Mouse (Mus musculus): Measurements from ENCODE around the gene Etv3. TPM values are rescaled to one million over a fixed set of nuclear protein-coding genes. Genes with fewer than 3 reads are reported as not detected.

Etv3 gene
- total and polyA plus RNA-seq, 2 experiments from 2014 or later: 7.9 to 9.8 TPM

DNA sequence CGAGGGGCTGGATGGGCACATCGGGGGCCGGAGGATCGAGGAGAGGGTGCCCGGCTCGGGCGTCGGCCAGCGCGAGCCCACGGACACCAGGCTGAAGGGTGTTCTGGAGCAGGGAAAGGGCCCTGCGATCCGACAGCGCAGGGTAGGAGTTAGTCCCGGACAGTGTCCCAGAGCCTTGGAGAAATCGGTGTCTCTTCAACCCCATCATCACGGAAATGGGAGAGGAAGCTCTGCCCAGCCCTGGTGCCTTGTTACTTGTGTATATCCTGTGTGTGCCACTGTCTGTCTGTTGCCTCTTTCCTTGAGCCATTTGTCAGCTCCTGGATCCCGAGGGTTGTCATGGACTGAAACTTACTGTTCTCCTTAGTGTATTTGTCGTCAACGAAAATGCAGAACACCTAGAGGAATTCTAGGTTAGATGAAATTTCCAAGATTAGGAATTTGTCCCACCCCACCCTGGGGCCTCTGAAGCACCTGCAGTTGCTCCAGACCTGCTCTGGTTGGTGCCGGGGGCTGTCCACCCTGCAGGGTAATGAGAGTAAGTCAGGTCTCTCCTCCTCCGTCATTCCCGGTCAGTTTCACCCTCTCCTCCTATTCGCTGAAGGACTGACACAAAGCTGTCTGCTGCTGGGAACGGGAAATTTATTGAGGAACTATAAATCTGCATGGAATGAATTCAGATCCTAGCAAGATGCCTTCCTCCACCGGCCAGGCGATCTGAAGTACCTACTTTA, 797 bp downstream of the Etv3 start:
- WGBS: 7% methylated on average over 27 of the region's 27 CpGs

GRCm38 (mm10) chr3:87527139-87527538, 1.9 kb downstream of the Etv3 start:
- Histone ChIP-seq H3K36me3 (ENCODE audit: insufficient read depth, low read length) (peaks cover 30% of the 10 kb centered on the region), H3K4me2 (ENCODE audit: low read depth, low read length, poor library complexity, severe bottlenecking) (no peak overlapping the region), H3K4me3 (ENCODE audit: low read depth, low read length) (no peak overlapping the region), H3K27ac (ENCODE audit: low read depth, low read length) (no peak overlapping the region), H3K9ac (replicated peaks; ENCODE audit: low read length, poor library complexity, severe bottlenecking) (no peak overlapping the region), H3K27me3 (ENCODE audit: insufficient read depth, low read length) (no peaks in the 10 kb centered on the region), H3K9me3 (ENCODE audit: low read length) (no peaks in the 10 kb centered on the region), H3K4me1 (ENCODE audit: insufficient read depth, low read length) (no peaks in the 10 kb centered on the region)
- WGBS: 89% methylated on average over 12 of the region's 12 CpGs
- no peak for TF ChIP-seq CTCF (IDR thresholded peaks at IDR 0.05)
- DNase-seq (ENCODE audit: low spot score): no peak
- ATAC-seq (ENCODE audit: low FRiP score): no peak

More for the DNA sequence above, 797 bp downstream of the Etv3 start:
- no peaks in the 10 kb centered on the region for H3K4me1 ChIP-seq (ENCODE audit: insufficient read depth, low read length)
- H3K27me3 ChIP-seq (ENCODE audit: insufficient read depth, low read length): no peaks in the 10 kb centered on the region
- peaks cover 28% of the 10 kb centered on the region for H3K36me3 ChIP-seq (ENCODE audit: insufficient read depth, low read length)
- peak overlapping the region; percentile 86 for H3K4me3 ChIP-seq (ENCODE audit: low read depth, low read length)
- peak overlapping the region; percentile 69 for H3K4me2 ChIP-seq (ENCODE audit: low read depth, low read length, poor library complexity, severe bottlenecking)
- H3K9me3 ChIP-seq (ENCODE audit: low read length): no peaks in the 10 kb centered on the region
- peak; percentile 69 for ATAC-seq (ENCODE audit: low FRiP score)
- DNase-seq (ENCODE audit: low spot score): no peak
- H3K27ac ChIP-seq (ENCODE audit: low read depth, low read length): peak overlapping the region; percentile 80
- H3K9ac ChIP-seq (replicated peaks; ENCODE audit: low read length, poor library complexity, severe bottlenecking): peak overlapping the region; percentile 100
- TF ChIP-seq CTCF (IDR thresholded peaks at IDR 0.05): no peak

DNA sequence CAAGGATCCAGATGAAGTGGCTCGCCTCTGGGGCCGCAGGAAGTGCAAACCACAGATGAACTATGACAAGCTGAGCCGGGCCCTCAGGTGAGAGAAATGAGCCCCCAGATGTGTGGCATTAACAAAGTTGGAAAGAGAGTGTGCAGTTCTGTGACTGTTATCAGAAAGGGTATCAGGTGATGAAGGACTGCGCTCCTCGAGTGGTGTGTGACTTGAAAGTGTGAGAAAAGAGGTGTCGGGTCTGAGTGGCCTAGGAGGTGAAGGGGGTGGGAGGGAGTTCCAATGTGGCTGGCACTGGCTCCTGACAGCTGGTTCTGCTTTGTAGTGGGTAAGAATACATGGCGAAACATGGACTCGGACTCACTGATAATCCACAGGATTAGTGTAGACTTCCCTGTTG, 2.8 kb downstream of the Etv3 start:
- no peak overlapping the region for H3K4me2 ChIP-seq (ENCODE audit: low read depth, low read length, poor library complexity, severe bottlenecking)
- no peak for ATAC-seq (ENCODE audit: low FRiP score)
- no peak for TF ChIP-seq CTCF (IDR thresholded peaks at IDR 0.05)
- no peaks in the 10 kb centered on the region for H3K4me1 ChIP-seq (ENCODE audit: insufficient read depth, low read length)
- H3K27ac ChIP-seq (ENCODE audit: low read depth, low read length): no peak overlapping the region
- DNase-seq (ENCODE audit: low spot score): no peak
- no peaks in the 10 kb centered on the region for H3K27me3 ChIP-seq (ENCODE audit: insufficient read depth, low read length)
- H3K4me3 ChIP-seq (ENCODE audit: low read depth, low read length): no peak overlapping the region
- WGBS: 96% methylated on average over 8 of the region's 8 CpGs
- peaks cover 33% of the 10 kb centered on the region for H3K36me3 ChIP-seq (ENCODE audit: insufficient read depth, low read length)
- no peak overlapping the region for H3K9ac ChIP-seq (replicated peaks; ENCODE audit: low read length, poor library complexity, severe bottlenecking)
- no peaks in the 10 kb centered on the region for H3K9me3 ChIP-seq (ENCODE audit: low read length)

DNA sequence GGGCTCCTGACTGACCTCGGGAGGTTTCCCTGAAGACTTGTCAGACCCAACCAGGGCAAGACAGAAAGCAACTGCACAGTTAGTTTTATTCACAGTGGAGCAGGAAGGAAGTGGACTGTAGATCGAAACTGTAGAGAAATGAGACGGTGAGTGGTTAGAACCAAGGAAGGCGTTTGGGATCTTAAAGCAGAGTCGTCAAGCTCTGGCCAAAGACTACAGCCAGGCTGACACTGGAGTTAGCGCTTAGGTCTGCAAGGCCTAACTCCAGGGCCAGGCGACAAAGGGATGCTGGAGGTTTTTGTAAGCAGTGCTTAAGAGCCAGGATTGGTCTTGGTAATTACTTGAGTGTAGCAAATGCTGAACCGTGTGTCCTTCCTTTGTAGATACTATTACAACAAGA, 3.6 kb downstream of the Etv3 start:
- Histone ChIP-seq H3K4me2 (ENCODE audit: low read depth, low read length, poor library complexity, severe bottlenecking) (no peak overlapping the region), H3K9ac (replicated peaks; ENCODE audit: low read length, poor library complexity, severe bottlenecking) (no peak overlapping the region), H3K36me3 (ENCODE audit: insufficient read depth, low read length) (peaks cover 40% of the 10 kb centered on the region), H3K27me3 (ENCODE audit: insufficient read depth, low read length) (no peaks in the 10 kb centered on the region), H3K27ac (ENCODE audit: low read depth, low read length) (no peak overlapping the region), H3K4me1 (ENCODE audit: insufficient read depth, low read length) (no peaks in the 10 kb centered on the region), H3K9me3 (ENCODE audit: low read length) (no peaks in the 10 kb centered on the region), H3K4me3 (ENCODE audit: low read depth, low read length) (no peak overlapping the region)
- DNase-seq (ENCODE audit: low spot score): no peak
- 93% methylated on average over 8 of the region's 8 CpGs for WGBS
- no peak for TF ChIP-seq CTCF (IDR thresholded peaks at IDR 0.05)
- ATAC-seq (ENCODE audit: low FRiP score): no peak

DNA sequence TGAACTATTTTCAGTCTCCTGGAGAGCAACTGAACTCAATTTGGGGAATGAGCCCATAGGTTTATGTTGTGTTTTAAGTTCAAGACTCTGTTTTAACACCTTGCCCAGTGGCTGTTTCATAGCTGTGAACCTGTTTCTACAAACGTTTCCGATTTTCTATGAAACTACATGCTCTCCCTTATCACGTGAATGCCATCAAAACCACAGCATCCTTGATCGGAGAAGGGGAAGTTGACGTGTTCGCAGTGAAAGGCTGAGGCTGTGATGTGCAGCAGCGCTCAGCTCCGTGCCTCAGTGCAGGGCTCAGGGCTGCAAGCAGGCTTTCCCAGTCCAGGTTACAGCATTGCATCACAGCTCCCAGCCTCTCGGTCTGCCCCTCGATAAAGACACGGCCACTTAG, 4.4 kb downstream of the Etv3 start:
- Histone ChIP-seq H3K9ac (replicated peaks; ENCODE audit: low read length, poor library complexity, severe bottlenecking) (no peak overlapping the region), H3K9me3 (ENCODE audit: low read length) (no peaks in the 10 kb centered on the region), H3K4me2 (ENCODE audit: low read depth, low read length, poor library complexity, severe bottlenecking) (no peak overlapping the region), H3K27me3 (ENCODE audit: insufficient read depth, low read length) (no peaks in the 10 kb centered on the region), H3K27ac (ENCODE audit: low read depth, low read length) (no peak overlapping the region), H3K4me1 (ENCODE audit: insufficient read depth, low read length) (no peaks in the 10 kb centered on the region), H3K4me3 (ENCODE audit: low read depth, low read length) (no peak overlapping the region), H3K36me3 (ENCODE audit: insufficient read depth, low read length) (peaks cover 47% of the 10 kb centered on the region)
- no peak for TF ChIP-seq CTCF (IDR thresholded peaks at IDR 0.05)
- ATAC-seq (ENCODE audit: low FRiP score) (no peak), DNase-seq (ENCODE audit: low spot score) (no peak)
- WGBS: 95% methylated on average over 11 of the region's 11 CpGs

- H3K4me2 ChIP-seq (ENCODE audit: low read depth, low read length, poor library complexity, severe bottlenecking): no peak overlapping the region
- no peak for ATAC-seq (ENCODE audit: low FRiP score)
- no peak overlapping the region for H3K4me3 ChIP-seq (ENCODE audit: low read depth, low read length)
- H3K27me3 ChIP-seq (ENCODE audit: insufficient read depth, low read length): no peaks in the 10 kb centered on the region
- no peak for TF ChIP-seq CTCF (IDR thresholded peaks at IDR 0.05)
- DNase-seq (ENCODE audit: low spot score): no peak
- no peaks in the 10 kb centered on the region for H3K9me3 ChIP-seq (ENCODE audit: low read length)
- no peak overlapping the region for H3K27ac ChIP-seq (ENCODE audit: low read depth, low read length)
- H3K9ac ChIP-seq (replicated peaks; ENCODE audit: low read length, poor library complexity, severe bottlenecking): no peak overlapping the region
- H3K36me3 ChIP-seq (ENCODE audit: insufficient read depth, low read length): peaks cover 53% of the 10 kb centered on the region
- no peaks in the 10 kb centered on the region for H3K4me1 ChIP-seq (ENCODE audit: insufficient read depth, low read length)
- 96% methylated on average over 3 of the region's 3 CpGs for WGBS
These were observed 5.0 kb downstream of the Etv3 start for GRCm38 (mm10) chr3:87530234-87530633.
